Mouse (Mus musculus) left cerebral cortex, postnatal 14 days (tissue): ENCODE measurements at regions not wholly inside any gene's neighbourhood (a gene's known extent, or its start where the extent isn't known, plus 50 kb on each side); places are given as distances from the start of the nearest gene placed in this dataset.

Experiments used
- DNase-seq, 2 experiments: peaks; one replicate each; pipeline ENCODE4 v3.0.0; 2021 to 2022; ENCODE audit warnings: low spot score in 2 of 2, mixed read lengths in 1 of 2
- intact Hi-C: fragments of 180-260 bp; cut with DNase I; formaldehyde crosslinking; loops from one replicate; pipeline ENCODE4 v1.15.1; 2025

- intact Hi-C loops = no loop called here
- no peak for DNase-seq
Observed at GRCm38 (mm10) chr1:88943039-88943438, 127.2 kb upstream of the Sh3bp4 start.

GRCm38 (mm10) chr1:88945868-88946267, 124.3 kb upstream of the Sh3bp4 start:
- DNase-seq = no peak
- intact Hi-C loops = no loop called here

GRCm38 (mm10) chr1:88946374-88946773, 123.8 kb upstream of the Sh3bp4 start:
- intact Hi-C loops = no loop called here

GRCm38 (mm10) chr1:88949911-88950310, 120.3 kb upstream of the Sh3bp4 start:
- intact Hi-C loops = no loop called here
- no peak for DNase-seq

More at GRCm38 (mm10) chr1:88946374-88946773, 123.8 kb upstream of the Sh3bp4 start:
- DNase-seq = no peak

GRCm38 (mm10) chr1:88953516-88953915, 116.7 kb upstream of the Sh3bp4 start:
- intact Hi-C loops = no loop called here
- DNase-seq = no peak

- intact Hi-C loops = no loop called here
- no peak for DNase-seq
Observed at GRCm38 (mm10) chr1:88954784-88955183, 115.4 kb upstream of the Sh3bp4 start.

GRCm38 (mm10) chr1:88957061-88957460, 113.2 kb upstream of the Sh3bp4 start:
- intact Hi-C loops = no loop called here
- DNase-seq = no peak

- no peak for DNase-seq
- intact Hi-C loops = no loop called here
Observed at GRCm38 (mm10) chr1:88959715-88960114, 110.5 kb upstream of the Sh3bp4 start.

- DNase-seq = no peak
- intact Hi-C loops = no loop called here
Observed at GRCm38 (mm10) chr1:88960142-88960541, 110.1 kb upstream of the Sh3bp4 start.

GRCm38 (mm10) chr1:88964045-88964747, 106.0 kb upstream of the Sh3bp4 start:
- DNase-seq = peak; percentile 28 to 37
- intact Hi-C loops = no loop called here

GRCm38 (mm10) chr1:88966416-88966815, 103.8 kb upstream of the Sh3bp4 start:
- DNase-seq = no peak
- intact Hi-C loops = no loop called here

- intact Hi-C loops = no loop called here
- DNase-seq = no peak
Observed at GRCm38 (mm10) chr1:88968142-88968541, 102.1 kb upstream of the Sh3bp4 start.

GRCm38 (mm10) chr1:88969016-88969415, 101.2 kb upstream of the Sh3bp4 start:
- intact Hi-C loops = no loop called here
- no peak for DNase-seq

- DNase-seq = no peak
Observed at GRCm38 (mm10) chr1:88969630-88970029, 100.6 kb upstream of the Sh3bp4 start.

GRCm38 (mm10) chr1:88976101-88976500, 94.1 kb upstream of the Sh3bp4 start:
- intact Hi-C loops = no loop called here
- no peak for DNase-seq

More at GRCm38 (mm10) chr1:88969630-88970029, 100.6 kb upstream of the Sh3bp4 start:
- intact Hi-C loops = no loop called here

GRCm38 (mm10) chr1:88988011-88988695, 82.1 kb upstream of the Sh3bp4 start:
- intact Hi-C loops = no loop called here
- no peak for DNase-seq

GRCm38 (mm10) chr1:88994588-88995331, 75.5 kb upstream of the Sh3bp4 start:
- intact Hi-C loops = no loop called here

GRCm38 (mm10) chr1:88995945-88996344, 74.3 kb upstream of the Sh3bp4 start:
- intact Hi-C loops = no loop called here
- no peak for DNase-seq

More at GRCm38 (mm10) chr1:88994588-88995331, 75.5 kb upstream of the Sh3bp4 start:
- DNase-seq = no peak

GRCm38 (mm10) chr1:88996657-88997056, 73.6 kb upstream of the Sh3bp4 start:
- peak in 1 of 2 experiments; percentile 17 for DNase-seq
- intact Hi-C loops = no loop called here

GRCm38 (mm10) chr1:88997847-88998246, 72.4 kb upstream of the Sh3bp4 start:
- no peak for DNase-seq
- intact Hi-C loops = no loop called here
